Mouse (Mus musculus) olfactory bulb, adult 2 months (tissue): ENCODE measurements around the gene Spsb2. TPM values are rescaled to one million over a fixed set of nuclear protein-coding genes. Genes with fewer than 3 reads are reported as not detected.
"Not testable (repeated sequence)": the region's sequence is repeated elsewhere in the genome, so short reads cannot be mapped to it uniquely, and the experiment has no call there.

Source experiments
- H3K27ac ChIP-seq: fragments of 200-500 bp; 2 replicates; pipeline ENCODE4 v1.5.1; 2012; ENCODE audit warnings: low read depth, low read length; ENCODE audit not compliant: insufficient read depth
- H3K4me1 ChIP-seq: fragments of 200-500 bp; 2 replicates; pipeline ENCODE4 v1.6.1; 2012; ENCODE audit warnings: low read length; ENCODE audit not compliant: control insufficient read depth, insufficient read depth
- H3K4me3 ChIP-seq: fragments of 200-500 bp; 2 replicates; pipeline ENCODE4 v1.5.1; 2012; ENCODE audit warnings: mild to moderate bottlenecking, low read depth, low read length, moderate library complexity; ENCODE audit not compliant: insufficient read depth
- CTCF ChIP-seq: fragments of 200-500 bp; IDR thresholded peaks from 2 replicates; pipeline ENCODE4 v1.5.1; 2012; ENCODE audit warnings: low read depth, mild to moderate bottlenecking, low read length, moderate library complexity; ENCODE audit not compliant: insufficient read depth
- POLR2A ChIP-seq: fragments of 200-500 bp; IDR thresholded peaks from 2 replicates; pipeline ENCODE4 v1.6.1; 2012; ENCODE audit warnings: mild to moderate bottlenecking, low read depth, low read length, moderate library complexity; ENCODE audit not compliant: insufficient read depth
- WGBS: fragments of 180-500 bp; shearing (Covaris S2); methylation state at CpG from one replicate; pipeline ENCODE4 v1.1.7; 2018; 5-methylcytosine and 5-hydroxymethylcytosine counted together
- polyA plus RNA-seq: library from polyadenylated mRNA; stranded (reverse); fragments of >200 nt; gene quantifications from 2 replicates; pipeline ENCODE4 v1.2.4, GENCODE M21; 2012; ENCODE audit warnings: low replicate concordance; ENCODE audit not compliant: missing spikeins, insufficient read depth, insufficient read length

Spsb2 gene
- polyA plus RNA-seq, 1 experiment: not detected

DNA sequence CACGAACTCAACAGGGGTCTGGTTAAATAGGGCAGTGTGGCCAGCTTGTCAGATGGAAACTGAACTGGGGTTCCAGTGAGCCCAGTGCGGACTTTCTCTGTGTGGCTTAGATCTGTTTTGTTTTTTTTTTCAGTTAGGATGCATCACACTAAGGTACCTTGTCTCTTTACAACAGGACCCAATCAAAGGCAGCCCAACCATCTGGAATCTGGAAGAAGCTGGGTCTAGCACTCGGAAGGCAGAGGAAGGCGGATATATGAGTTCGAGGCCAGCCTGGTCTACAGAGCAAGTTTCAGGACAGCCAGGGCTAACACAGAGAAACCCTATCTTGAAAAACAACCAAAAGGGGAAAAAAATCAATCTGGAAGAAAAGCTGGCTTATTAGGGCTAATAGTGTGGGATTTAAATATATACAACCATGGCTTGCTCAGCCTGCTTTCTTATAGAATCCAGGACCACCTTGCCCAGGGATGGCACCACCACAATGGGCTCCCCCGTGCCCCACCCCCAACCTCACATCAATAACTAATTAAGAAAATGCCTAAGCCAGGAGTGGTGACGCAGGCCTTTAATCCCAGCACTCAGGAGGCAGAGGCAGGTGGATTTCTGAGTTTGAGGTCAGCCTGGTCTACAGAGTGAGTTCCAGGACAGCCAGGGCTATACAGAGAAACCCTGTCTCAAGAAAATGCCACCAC lies 1.9 kb upstream of the Spsb2 start:
- WGBS: 62% methylated on average over 7 of the region's 7 CpGs
- peaks cover 36% of the 10 kb centered on the region for H3K4me1 ChIP-seq
- peak overlapping the region; percentile 94 for H3K27ac ChIP-seq
- no peak overlapping the region for H3K4me3 ChIP-seq
- TF ChIP-seq CTCF (no peak), POLR2A (no peak)

DNA sequence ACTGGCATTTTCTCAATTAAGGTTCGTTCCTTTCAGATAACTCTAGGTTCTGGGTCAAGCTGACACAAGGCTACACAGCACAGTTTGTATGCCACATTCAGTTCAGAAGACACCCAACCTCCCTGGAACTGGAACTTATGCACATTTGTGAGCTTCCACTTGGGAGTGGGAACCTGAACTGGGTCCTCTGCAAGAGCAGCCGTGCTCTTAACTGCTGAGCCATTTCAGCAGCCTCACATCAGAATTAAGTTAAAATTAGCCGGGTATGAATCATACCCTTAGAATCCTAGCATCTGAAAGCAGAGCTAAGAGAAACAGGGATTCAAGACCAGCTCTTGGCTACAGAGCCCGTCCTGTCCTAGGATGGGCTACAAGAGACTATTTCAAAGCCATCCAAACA lies 1.1 kb upstream of the Spsb2 start:
- Histone ChIP-seq H3K4me3 (no peak overlapping the region), H3K4me1 (peaks cover 43% of the 10 kb centered on the region), H3K27ac (peak overlapping the region; percentile 96)
- WGBS: 27% methylated on average over 4 of the region's 4 CpGs
- TF ChIP-seq CTCF: no peak
- TF ChIP-seq POLR2A: no peak

DNA sequence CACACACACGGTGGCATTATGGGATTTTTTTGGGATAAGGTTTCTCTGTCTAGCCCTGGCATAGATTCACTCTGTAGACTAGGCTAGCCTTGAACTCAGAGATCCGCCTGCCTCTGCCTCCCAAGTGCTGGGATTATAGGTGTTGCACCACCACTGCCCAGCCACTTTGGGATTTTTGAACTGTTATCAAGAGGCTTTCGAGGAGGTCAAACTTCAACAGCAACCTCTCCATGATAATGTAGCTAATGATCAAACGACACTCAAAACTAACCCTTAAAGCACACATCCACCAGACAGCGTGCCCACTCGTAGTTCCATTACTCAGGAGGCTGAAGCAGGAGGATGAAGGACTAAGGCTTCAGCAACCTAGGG lies 489 bp upstream of the Spsb2 start:
- Histone ChIP-seq H3K4me1 (peaks cover 49% of the 10 kb centered on the region), H3K27ac (peak overlapping the region; percentile 96), H3K4me3 (peak overlapping the region; percentile 45; the same call in 1 of the 2 replicates)
- no peak for TF ChIP-seq CTCF
- no peak for TF ChIP-seq POLR2A
- WGBS: 80% methylated on average over 6 of the region's 6 CpGs

DNA sequence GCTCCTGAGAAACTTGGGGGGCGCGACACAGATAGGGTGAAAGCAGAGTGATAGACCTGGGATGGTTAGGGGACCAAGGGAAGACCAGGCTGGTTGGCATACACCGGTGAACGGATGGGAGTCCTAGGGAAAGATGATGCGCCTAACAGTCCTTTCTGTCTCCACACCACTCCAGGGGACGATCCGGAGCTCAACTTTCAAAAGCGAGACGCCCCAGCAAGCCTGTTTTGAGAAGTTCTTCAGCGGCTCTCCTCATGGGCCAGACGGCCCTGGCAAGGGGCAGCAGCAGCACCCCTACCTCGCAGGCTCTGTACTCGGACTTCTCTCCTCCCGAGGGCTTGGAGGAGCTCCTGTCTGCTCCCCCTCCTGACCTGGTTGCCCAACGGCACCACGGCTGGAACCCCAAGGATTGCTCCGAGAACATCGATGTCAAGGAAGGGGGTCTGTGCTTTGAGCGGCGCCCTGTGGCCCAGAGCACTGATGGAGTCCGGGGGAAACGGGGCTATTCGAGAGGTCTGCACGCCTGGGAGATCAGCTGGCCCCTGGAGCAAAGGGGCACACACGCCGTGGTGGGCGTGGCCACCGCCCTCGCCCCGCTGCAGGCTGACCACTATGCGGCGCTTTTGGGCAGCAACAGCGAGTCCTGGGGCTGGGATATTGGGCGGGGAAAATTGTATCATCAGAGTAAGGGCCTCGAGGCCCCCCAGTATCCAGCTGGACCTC lies 752 bp downstream of the Spsb2 start:
- peak overlapping the region; percentile 10 for H3K27ac ChIP-seq
- peak overlapping the region; percentile 45 for H3K4me3 ChIP-seq
- WGBS: 2% methylated on average over 35 of the region's 35 CpGs
- H3K4me1 ChIP-seq: peaks cover 51% of the 10 kb centered on the region
- TF ChIP-seq POLR2A (0 out of 2 replicates have a peak, but pooled peaks have one; percentile 24), CTCF (peak; percentile 30; the same call in 1 of the 2 replicates)

DNA sequence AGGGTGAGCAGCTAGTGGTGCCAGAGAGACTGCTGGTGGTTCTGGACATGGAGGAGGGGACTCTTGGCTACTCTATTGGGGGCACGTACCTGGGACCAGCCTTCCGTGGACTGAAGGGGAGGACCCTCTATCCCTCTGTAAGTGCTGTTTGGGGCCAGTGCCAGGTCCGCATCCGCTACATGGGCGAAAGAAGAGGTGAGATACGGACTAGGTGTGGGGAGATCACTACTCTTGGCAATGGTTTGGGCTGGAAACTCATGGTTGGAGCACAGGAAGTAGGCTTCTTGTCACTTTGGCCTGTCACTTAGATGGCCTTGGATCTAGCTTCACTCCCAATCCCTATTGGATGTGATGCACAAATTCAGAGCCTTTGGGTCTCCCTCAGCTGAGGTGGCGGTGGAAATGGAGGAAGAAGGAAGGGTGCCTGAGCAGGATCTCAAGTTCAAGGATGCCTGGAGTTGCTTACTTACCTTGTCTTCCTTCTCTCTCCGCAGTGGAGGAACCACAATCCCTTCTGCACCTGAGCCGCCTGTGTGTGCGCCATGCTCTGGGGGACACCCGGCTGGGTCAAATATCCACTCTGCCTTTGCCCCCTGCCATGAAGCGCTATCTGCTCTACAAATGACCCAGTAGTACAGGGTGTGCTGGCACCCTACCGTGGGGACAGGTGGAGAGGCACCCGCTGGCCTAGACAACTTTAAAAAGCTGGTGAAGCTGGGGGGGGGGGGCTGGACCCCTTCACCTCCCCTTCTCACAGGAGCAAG lies 1.5 kb downstream of the Spsb2 start:
- no peak for TF ChIP-seq CTCF
- no peak for TF ChIP-seq POLR2A

DNA sequence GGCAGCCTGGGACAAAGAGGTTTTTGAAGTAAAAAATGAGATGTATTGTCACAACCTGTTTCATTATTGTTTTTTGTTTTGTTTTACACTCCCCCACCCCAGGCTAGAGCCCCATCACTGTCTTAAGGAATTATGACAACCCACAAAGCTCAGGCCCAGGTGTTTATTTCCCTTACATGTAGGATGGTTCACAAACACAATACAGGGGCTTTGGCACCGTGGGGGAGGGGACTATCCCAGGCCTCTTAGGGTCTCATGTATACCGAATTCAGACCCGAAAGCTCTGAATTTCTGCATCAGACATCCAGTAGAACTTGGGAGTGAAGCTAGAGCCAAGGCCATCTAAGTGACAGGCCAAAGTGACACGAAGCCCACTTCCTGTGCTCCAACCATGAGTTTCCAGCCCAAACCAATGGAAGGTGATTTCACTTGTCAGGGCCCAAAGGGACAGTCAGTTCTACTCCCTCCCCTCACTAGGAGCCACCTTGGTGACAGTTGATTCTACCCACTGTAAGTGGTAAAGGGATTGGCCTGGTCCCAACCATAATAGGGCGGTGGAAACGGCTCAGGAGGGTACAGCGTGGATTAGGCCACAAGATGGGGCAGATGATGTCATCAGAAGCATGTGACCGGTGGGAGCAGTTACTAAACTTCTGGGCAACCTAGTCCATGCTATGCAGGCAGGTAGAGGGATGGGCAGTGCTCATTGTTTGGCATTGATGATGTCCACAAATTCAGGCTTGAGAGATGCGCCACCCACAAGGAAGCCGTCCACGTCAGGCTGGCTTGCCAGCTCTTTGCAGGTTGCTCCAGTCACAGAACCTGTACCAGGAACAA lies 2.3 kb downstream of the Spsb2 start:
- not testable (repeated sequence) for H3K4me3 ChIP-seq, H3K27ac ChIP-seq
- WGBS: 80% methylated on average over 11 of the region's 11 CpGs
- H3K4me1 ChIP-seq: peaks cover 60% of the 10 kb centered on the region

More for the DNA sequence above, 1.5 kb downstream of the Spsb2 start:
- H3K27ac ChIP-seq: peak overlapping the region; percentile 10; the same call in 1 of the 2 replicates
- peaks cover 57% of the 10 kb centered on the region for H3K4me1 ChIP-seq
- 57% methylated on average over 14 of the region's 14 CpGs for WGBS
- peak overlapping the region; percentile 45 for H3K4me3 ChIP-seq

DNA sequence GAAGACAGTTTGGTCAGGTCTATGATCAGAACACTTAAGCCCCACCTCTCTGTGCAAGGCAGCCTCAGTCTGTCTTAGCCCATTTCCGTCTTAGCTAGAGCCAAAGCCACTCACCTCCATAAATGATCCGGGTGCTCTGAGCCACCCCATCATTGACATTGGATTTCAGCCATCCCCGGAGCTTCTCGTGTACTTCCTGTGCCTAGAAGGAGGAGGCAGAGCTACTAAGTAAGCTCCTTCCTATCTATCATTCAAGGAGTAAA lies 2.9 kb downstream of the Spsb2 start:
- H3K4me1 ChIP-seq: peaks cover 56% of the 10 kb centered on the region
- H3K4me3 ChIP-seq: no peak overlapping the region
- WGBS: 65% methylated on average over 4 of the region's 4 CpGs
- TF ChIP-seq CTCF (no peak), POLR2A (no peak)
- no peak overlapping the region for H3K27ac ChIP-seq

DNA sequence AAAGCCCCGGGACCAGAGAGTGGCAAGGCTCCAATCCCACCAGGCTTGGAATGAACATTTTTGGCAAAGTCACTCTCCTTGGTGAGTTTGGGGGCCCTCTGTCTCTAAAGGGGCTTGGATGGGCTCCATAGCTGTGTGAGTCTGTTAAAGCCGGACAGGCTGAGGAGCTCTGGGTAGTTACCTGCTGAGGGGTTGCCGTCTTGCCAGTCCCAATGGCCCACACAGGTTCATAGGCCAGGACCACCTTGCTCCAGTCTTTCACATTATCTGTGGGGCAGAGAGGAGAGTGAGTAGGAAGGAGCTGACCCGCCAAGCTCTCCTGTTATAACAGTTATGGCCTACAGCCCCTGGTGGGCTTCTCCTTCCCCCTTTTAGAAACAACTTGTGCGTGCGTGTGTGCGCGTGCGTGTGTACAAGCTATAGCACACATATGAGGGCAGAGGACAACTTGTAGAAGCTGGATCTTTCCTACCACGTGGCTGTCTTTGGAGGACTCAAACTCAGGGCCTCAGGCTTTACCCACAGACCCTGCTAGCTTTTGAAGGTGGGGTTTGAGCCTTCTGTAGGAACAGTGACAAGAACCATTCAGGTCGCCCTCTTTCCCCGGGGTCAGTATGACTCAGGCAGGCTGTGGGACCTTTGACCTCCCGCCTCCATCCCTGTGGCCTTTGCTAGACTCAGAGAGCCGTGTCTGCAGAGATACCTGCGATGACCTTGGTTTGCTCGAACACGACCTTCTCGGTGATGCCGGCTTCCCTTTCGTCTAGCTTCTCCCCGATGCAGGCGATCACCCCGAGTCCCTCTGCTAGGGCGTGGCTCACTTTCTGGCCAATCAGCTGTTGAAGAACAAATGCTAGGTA lies 3.5 kb downstream of the Spsb2 start:
- peaks cover 50% of the 10 kb centered on the region for H3K4me1 ChIP-seq
- WGBS: 81% methylated on average over 24 of the region's 24 CpGs
- H3K4me3 ChIP-seq: peak overlapping the region; percentile 66
- H3K27ac ChIP-seq: no peak overlapping the region
- no peak for TF ChIP-seq CTCF
- TF ChIP-seq POLR2A: no peak
